Mouse (Mus musculus) embryo, embryonic 9.5 days (tissue): ENCODE results near the gene Eps8l2.
A peak's percentile ranks its signal among the peaks of the same experiment; 100 is the strongest.

Experiments
- DNase-seq: peaks from one replicate; pipeline ENCODE4 v3.0.0-alpha.2; 2017; ENCODE audit errors: extremely low spot score

Eps8l2 gene

GRCm38 (mm10) chr7:141330706-141331105 lies 8.0 kb upstream of the Eps8l2 start:
- DNase-seq: no peak

GRCm38 (mm10) chr7:141331990-141332389 lies 6.7 kb upstream of the Eps8l2 start:
- DNase-seq: no peak

GRCm38 (mm10) chr7:141335044-141335579 lies 3.6 kb upstream of the Eps8l2 start:
- no peak for DNase-seq

- DNase-seq: no peak
These were observed 3.0 kb upstream of the Eps8l2 start for GRCm38 (mm10) chr7:141335682-141336081.

GRCm38 (mm10) chr7:141336296-141336695 lies 2.4 kb upstream of the Eps8l2 start:
- no peak for DNase-seq

- peak; percentile 11 for DNase-seq
These were observed 814 bp upstream of the Eps8l2 start for GRCm38 (mm10) chr7:141337716-141338416.

- no peak for DNase-seq
These were observed 688 bp downstream of the Eps8l2 start for GRCm38 (mm10) chr7:141339215-141339920.

- no peak for DNase-seq
These were observed 1.3 kb downstream of the Eps8l2 start for GRCm38 (mm10) chr7:141340023-141340422.

GRCm38 (mm10) chr7:141340476-141340875 lies 1.8 kb downstream of the Eps8l2 start:
- no peak for DNase-seq

- DNase-seq: no peak
These were observed 3.1 kb downstream of the Eps8l2 start for GRCm38 (mm10) chr7:141341689-141342226.

GRCm38 (mm10) chr7:141343230-141343629 lies 4.5 kb downstream of the Eps8l2 start:
- DNase-seq: no peak

- DNase-seq: no peak
These were observed 5.0 kb downstream of the Eps8l2 start for GRCm38 (mm10) chr7:141343696-141344095.

GRCm38 (mm10) chr7:141344787-141345186 lies 6.1 kb downstream of the Eps8l2 start:
- DNase-seq: no peak

- no peak for DNase-seq
These were observed 12.4 kb downstream of the Eps8l2 start for GRCm38 (mm10) chr7:141351061-141351460.

- DNase-seq: no peak
These were observed 16.4 kb downstream of the Eps8l2 start for GRCm38 (mm10) chr7:141355051-141355450.

- no peak for DNase-seq
These were observed 17.1 kb downstream of the Eps8l2 start for GRCm38 (mm10) chr7:141355626-141356326.

- no peak for DNase-seq
These were observed 18.3 kb downstream of the Eps8l2 start for GRCm38 (mm10) chr7:141356971-141357370.

- no peak for DNase-seq
These were observed 22.8 kb downstream of the Eps8l2 start for GRCm38 (mm10) chr7:141361510-141361909.

- peak; percentile 70 for DNase-seq
These were observed 24.5 kb downstream of the Eps8l2 start for GRCm38 (mm10) chr7:141363106-141363751.

- DNase-seq: no peak
These were observed 25.1 kb downstream of the Eps8l2 start for GRCm38 (mm10) chr7:141363752-141364125.

GRCm38 (mm10) chr7:141364349-141365048 lies 25.8 kb downstream of the Eps8l2 start:
- no peak for DNase-seq
